Mouse (Mus musculus): ENCODE data around the gene 2210016L21Rik. TPM values are rescaled to one million over a fixed set of nuclear protein-coding genes. Genes with fewer than 3 reads are reported as not detected.

Gene 2210016L21Rik
- polyA plus RNA-seq, 1 experiment from 2014 or later: 41.4 TPM

DNA sequence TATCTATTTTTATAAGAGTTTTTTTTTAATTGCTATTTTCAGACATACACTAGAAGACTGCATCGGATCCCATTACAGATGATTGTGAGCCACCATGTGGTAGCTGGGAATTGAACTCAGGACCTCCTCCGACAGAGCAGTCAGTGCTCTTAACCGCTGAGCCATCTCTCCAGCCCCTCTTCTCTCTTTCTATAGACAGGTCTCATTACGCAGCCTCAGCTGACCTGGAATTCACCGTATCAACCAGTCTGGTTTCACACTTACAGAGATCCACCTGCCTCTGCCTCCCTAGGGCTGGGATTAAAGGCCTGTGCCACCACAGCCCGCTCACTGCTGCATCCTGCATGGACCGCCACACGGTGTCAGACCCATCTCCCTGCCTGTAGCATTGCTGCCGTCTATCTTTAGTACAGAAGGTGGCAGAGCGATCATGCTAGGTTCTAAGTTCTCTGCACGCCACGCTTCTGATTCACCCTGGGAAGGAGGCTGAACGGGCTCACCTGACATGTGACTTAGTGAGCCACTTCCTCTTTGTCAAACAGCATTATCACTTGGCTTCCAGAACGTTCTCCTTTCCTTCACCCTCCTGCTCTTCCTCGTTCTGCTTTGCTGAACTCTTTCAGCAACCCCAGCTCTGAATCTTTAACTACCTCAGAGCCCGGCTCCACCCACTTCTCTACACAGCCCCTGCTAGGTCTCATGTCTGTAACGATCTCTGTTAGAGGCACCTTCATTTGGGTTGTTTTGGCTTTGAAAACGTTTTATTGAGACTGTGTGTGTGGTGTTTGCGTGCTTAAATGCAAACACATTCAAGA lies 20.2 kb upstream of the 2210016L21Rik start:
- H3K27me3 ChIP-seq (replicated peaks; ENCODE audit: insufficient read depth, low read length): no peaks in the 10 kb centered on the region
- no peaks in the 10 kb centered on the region; the same call in 1 of the 2 replicates for H3K9me3 ChIP-seq (ENCODE audit: low read length)
- no peak for TF ChIP-seq EP300 (IDR thresholded peaks at IDR 0.05)
- peak; percentile 29 for TF ChIP-seq CTCF (IDR thresholded peaks at IDR 0.05)
- no peak overlapping the region for H3K9ac ChIP-seq (replicated peaks; ENCODE audit: low read depth)
- H3K4me1 ChIP-seq (ENCODE audit: insufficient read depth, low read depth, low read length): no peaks in the 10 kb centered on the region
- ATAC-seq (0 out of 2 replicates have a peak, but pooled peaks have one; percentile 24), DNase-seq (ENCODE audit: low spot score) (peak; percentile 44)
- H3K36me3 ChIP-seq (ENCODE audit: insufficient read depth, low read length): no peaks in the 10 kb centered on the region
- 0 out of 2 replicates have a peak overlapping the region, but pooled peaks have one; percentile 23 for H3K4me2 ChIP-seq (replicated peaks; ENCODE audit: low read depth, low read length)
- no peak overlapping the region for H3K4me3 ChIP-seq (ENCODE audit: low read depth, low read length)
- 62% methylated on average over 19 of the region's 19 CpGs for WGBS
- H3K27ac ChIP-seq (ENCODE audit: low read length): no peak overlapping the region

DNA sequence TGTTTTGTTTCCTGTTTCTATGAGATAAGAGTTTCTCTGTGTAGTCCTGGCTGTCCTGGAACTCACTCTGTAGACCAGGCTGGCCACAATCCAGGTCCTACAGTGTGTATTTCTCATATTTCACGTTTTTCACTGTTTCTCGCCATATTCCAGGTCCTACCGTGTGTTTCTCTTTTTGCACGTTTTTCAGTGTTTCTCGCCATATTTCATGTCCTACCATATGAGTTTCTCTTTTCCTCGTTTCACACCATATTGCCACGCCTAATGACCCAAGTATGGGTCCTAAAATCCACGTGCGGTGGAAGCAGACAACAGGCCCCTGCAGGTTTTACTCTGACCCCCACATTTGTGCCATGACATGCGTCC lies 19.6 kb upstream of the 2210016L21Rik start:
- Histone ChIP-seq H3K9me3 (ENCODE audit: low read length) (no peaks in the 10 kb centered on the region; the same call in 1 of the 2 replicates), H3K27me3 (replicated peaks; ENCODE audit: insufficient read depth, low read length) (no peaks in the 10 kb centered on the region), H3K9ac (replicated peaks; ENCODE audit: low read depth) (no peak overlapping the region), H3K4me1 (ENCODE audit: insufficient read depth, low read depth, low read length) (no peaks in the 10 kb centered on the region), H3K27ac (ENCODE audit: low read length) (no peak overlapping the region), H3K36me3 (ENCODE audit: insufficient read depth, low read length) (no peaks in the 10 kb centered on the region), H3K4me3 (ENCODE audit: low read depth, low read length) (no peak overlapping the region), H3K4me2 (replicated peaks; ENCODE audit: low read depth, low read length) (0 out of 2 replicates have a peak overlapping the region, but pooled peaks have one; percentile 23)
- ATAC-seq (0 out of 2 replicates have a peak, but pooled peaks have one; percentile 32), DNase-seq (ENCODE audit: low spot score) (no peak)
- no peak for TF ChIP-seq CTCF (IDR thresholded peaks at IDR 0.05)
- no peak for TF ChIP-seq EP300 (IDR thresholded peaks at IDR 0.05)
- 60% methylated on average over 10 of the region's 10 CpGs for WGBS

DNA sequence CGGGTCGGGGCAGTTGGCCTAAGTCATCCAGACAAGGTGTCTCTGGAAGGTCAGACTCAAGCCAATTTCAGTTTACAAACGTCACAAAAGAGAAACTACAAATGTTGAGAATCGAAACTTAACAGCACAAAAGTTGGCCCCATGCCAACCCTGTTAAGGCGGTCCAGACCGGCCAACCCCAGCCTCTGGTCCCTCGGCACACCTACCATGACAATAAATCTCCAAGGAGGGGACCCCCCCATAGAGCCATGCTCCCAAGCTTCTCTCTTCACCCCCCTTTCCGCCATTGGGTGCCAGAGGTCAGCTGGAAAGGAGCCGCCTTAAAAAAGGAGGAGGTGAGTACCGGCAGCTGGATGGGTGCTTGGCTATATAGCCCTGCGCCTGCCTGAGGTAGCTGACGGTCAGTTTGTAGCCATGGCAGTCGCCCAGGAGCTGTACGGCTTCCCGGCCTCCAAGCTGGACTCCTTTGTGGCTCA lies 18.9 kb upstream of the 2210016L21Rik start, which contains the start of gene Oasl1:
TSS of gene Oasl1 (plus strand) at position 243 of the 476 bp plus-strand sequence.
- no peaks in the 10 kb centered on the region for H3K36me3 ChIP-seq (ENCODE audit: insufficient read depth, low read length)
- no peaks in the 10 kb centered on the region for H3K4me1 ChIP-seq (ENCODE audit: insufficient read depth, low read depth, low read length)
- H3K4me2 ChIP-seq (replicated peaks; ENCODE audit: low read depth, low read length): peak within 1 kb of the TSS; percentile 68
- H3K9ac ChIP-seq (replicated peaks; ENCODE audit: low read depth): peak within 1 kb of the TSS; percentile 44
- no peaks in the 10 kb centered on the region; the same call in 1 of the 2 replicates for H3K9me3 ChIP-seq (ENCODE audit: low read length)
- ATAC-seq: peak; percentile 70
- peak; percentile 73 for DNase-seq (ENCODE audit: low spot score)
- H3K27ac ChIP-seq (ENCODE audit: low read length): no peak within 1 kb of the TSS
- WGBS: 12% methylated on average over 15 of the region's 15 CpGs
- no peak for TF ChIP-seq EP300 (IDR thresholded peaks at IDR 0.05)
- no peak for TF ChIP-seq CTCF (IDR thresholded peaks at IDR 0.05)
- H3K27me3 ChIP-seq (replicated peaks; ENCODE audit: insufficient read depth, low read length): no peaks in the 10 kb centered on the region
- peak within 1 kb of the TSS; percentile 40 for H3K4me3 ChIP-seq (ENCODE audit: low read depth, low read length)

DNA sequence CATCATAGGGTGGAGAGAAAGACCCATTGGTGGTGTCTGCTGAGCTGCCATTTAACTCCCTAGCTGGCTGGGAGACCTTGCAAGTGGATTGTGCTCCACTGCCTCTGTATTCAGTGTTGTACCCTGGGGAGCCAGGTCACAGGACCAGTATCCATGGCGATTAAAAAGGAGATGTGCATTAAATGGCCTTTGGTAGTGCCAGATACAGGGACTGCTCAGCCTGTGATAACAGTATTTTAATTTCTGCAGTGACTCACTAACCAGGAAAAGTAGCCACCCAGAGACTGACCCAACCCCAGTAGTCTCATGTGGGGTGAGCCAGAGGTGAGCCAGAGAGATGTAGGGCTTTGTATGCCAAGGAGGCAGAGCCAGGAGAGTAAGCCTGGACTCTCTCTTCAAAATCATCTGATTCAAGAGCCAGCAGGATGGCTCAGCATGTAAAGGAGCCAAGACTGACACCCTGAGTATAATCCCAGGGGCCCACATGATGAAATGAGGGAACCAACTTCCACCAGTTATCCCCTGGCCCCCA lies 15.7 kb upstream of the 2210016L21Rik start:
- TF ChIP-seq EP300 (IDR thresholded peaks at IDR 0.05): no peak
- TF ChIP-seq CTCF (IDR thresholded peaks at IDR 0.05): no peak
- Histone ChIP-seq H3K4me1 (ENCODE audit: insufficient read depth, low read depth, low read length) (no peaks in the 10 kb centered on the region), H3K27ac (ENCODE audit: low read length) (no peak overlapping the region), H3K9ac (replicated peaks; ENCODE audit: low read depth) (no peak overlapping the region), H3K4me2 (replicated peaks; ENCODE audit: low read depth, low read length) (no peak overlapping the region), H3K9me3 (ENCODE audit: low read length) (no peaks in the 10 kb centered on the region; the same call in 1 of the 2 replicates), H3K4me3 (ENCODE audit: low read depth, low read length) (no peak overlapping the region), H3K36me3 (ENCODE audit: insufficient read depth, low read length) (no peaks in the 10 kb centered on the region), H3K27me3 (replicated peaks; ENCODE audit: insufficient read depth, low read length) (no peaks in the 10 kb centered on the region)
- ATAC-seq (no peak), DNase-seq (ENCODE audit: low spot score) (no peak)
- WGBS: 60% methylated on average over 1 of the region's 1 CpGs

- no peaks in the 10 kb centered on the region for H3K4me1 ChIP-seq (ENCODE audit: insufficient read depth, low read depth, low read length)
- H3K4me2 ChIP-seq (replicated peaks; ENCODE audit: low read depth, low read length): no peak overlapping the region
- H3K27me3 ChIP-seq (replicated peaks; ENCODE audit: insufficient read depth, low read length): no peaks in the 10 kb centered on the region
- 84% methylated on average over 9 of the region's 9 CpGs for WGBS
- H3K4me3 ChIP-seq (ENCODE audit: low read depth, low read length): no peak overlapping the region
- no peak for ATAC-seq
- H3K9ac ChIP-seq (replicated peaks; ENCODE audit: low read depth): no peak overlapping the region
- no peak overlapping the region for H3K27ac ChIP-seq (ENCODE audit: low read length)
- H3K9me3 ChIP-seq (ENCODE audit: low read length): no peaks in the 10 kb centered on the region; the same call in 1 of the 2 replicates
- no peaks in the 10 kb centered on the region for H3K36me3 ChIP-seq (ENCODE audit: insufficient read depth, low read length)
- DNase-seq (ENCODE audit: low spot score): no peak
- no peak for TF ChIP-seq CTCF (IDR thresholded peaks at IDR 0.05)
Measured at GRCm38 (mm10) chr5:114926753-114927152, 15.2 kb upstream of the 2210016L21Rik start.

DNA sequence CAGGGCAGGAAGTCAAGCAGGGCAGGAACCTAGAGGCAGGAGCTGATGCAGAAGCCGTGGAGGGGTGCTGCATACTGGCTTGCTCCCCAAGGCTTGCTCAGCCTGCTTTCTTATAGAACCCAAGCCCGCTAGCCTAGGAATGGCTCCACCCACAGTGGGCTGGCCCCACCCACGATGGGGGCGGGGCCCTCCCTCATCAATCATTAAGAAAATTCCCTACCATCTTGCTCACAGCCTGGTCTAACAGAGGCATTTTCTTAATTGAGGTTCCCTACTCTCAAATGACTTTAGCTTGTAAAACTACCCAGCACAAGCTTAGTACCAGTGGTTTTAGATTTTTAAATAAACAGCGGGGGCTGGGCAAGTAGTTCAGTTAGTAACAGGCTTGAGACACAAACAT lies 10.3 kb upstream of the 2210016L21Rik start:
- Histone ChIP-seq H3K9ac (replicated peaks; ENCODE audit: low read depth) (no peak overlapping the region), H3K36me3 (ENCODE audit: insufficient read depth, low read length) (no peaks in the 10 kb centered on the region), H3K4me3 (ENCODE audit: low read depth, low read length) (no peak overlapping the region), H3K9me3 (ENCODE audit: low read length) (no peaks in the 10 kb centered on the region), H3K27ac (ENCODE audit: low read length) (no peak overlapping the region), H3K4me1 (ENCODE audit: insufficient read depth, low read depth, low read length) (no peaks in the 10 kb centered on the region), H3K4me2 (replicated peaks; ENCODE audit: low read depth, low read length) (no peak overlapping the region), H3K27me3 (replicated peaks; ENCODE audit: insufficient read depth, low read length) (no peaks in the 10 kb centered on the region)
- DNase-seq (ENCODE audit: low spot score) (no peak), ATAC-seq (no peak)
- WGBS: 53% methylated on average over 5 of the region's 5 CpGs
- TF ChIP-seq CTCF (IDR thresholded peaks at IDR 0.05): no peak
